Mouse (Mus musculus) cerebellum, adult 9-11 months (tissue): ENCODE data around the gene Smpd3.
"Not testable (repeated sequence)": the region's sequence is repeated elsewhere in the genome, so short reads cannot be mapped to it uniquely, and the experiment has no call there.

Experiments
- DNase-seq: peaks from one replicate; pipeline ENCODE4 v3.0.0; 2022

The Smpd3 gene

DNA sequence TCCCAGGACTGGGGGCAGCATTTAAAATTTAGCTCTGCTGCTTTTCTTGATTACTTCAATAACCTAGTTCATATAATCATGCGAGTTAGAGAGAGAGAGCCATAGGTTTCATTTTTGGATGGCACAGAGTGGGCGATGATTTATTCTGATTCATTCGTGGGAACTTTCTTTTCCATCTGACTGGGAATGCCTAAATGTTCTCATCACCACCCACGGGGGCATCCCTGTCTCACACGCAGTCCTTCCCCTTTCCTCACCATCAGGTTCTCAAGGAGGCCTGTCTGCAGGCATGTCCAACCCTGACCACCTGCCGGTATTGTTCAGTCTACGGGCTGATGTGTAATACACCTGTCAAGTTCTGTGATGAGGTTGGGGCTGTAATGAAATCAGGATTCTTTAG lies 16.4 kb downstream of the Smpd3 start:
- DNase-seq: no peak

DNA sequence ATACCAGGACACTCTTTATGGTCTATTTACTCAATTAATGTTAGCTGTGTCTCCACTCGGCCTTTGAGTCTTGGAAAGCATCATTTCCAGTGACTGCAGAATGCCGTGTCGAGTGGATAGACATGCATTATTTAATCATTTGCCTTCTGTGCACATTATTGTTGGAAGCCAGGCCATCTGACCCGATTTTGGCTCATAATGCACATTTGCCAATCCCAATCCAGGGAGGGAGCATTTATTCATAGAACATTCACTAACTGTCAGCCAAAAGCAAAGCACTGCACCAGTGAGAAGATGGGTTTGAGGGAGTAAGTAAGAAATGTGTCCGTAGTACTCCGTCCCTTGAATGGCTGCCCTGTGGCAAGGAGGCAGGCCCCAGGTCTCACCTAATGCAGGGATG lies 17.8 kb downstream of the Smpd3 start:
- DNase-seq: peak; percentile 75

DNA sequence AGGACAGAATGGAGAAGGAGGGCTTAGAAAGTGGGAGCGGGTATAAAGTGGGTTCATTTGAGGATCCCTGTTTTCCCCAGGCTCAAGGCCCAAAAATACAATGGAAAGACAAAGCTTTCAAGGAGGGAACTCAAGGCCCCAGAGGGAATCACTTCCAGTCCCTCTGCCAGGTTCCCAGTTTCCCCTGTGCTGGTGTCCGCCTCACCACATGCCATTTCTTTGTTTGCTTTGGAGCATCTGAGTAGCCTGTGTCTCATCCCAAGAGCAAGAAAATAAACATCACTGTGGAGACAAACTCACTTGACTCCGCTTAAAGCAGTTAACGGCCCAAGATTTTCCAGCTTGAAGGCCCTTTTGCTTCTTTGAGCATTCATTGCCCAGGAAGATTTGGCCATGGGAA lies 20.7 kb downstream of the Smpd3 start:
- DNase-seq: no peak

DNA sequence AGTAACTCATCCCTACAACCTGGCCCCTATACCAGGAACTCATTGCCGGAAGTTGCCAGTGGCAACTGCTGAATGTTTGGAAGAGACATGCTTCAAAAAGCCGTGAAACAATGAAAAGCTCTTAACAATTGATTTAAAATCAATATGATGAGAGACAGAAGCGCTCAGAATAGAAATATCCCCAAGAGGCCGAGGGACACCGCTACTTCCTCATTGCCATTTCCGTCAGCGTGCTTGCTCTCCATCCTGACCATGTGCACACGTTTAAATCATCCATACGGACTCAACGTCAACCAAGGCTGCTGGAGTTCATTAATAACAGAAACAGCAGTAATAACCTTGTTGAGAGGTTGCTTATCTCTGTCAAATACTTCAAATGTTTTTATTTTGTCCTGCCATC lies 21.3 kb downstream of the Smpd3 start:
- no peak for DNase-seq

DNA sequence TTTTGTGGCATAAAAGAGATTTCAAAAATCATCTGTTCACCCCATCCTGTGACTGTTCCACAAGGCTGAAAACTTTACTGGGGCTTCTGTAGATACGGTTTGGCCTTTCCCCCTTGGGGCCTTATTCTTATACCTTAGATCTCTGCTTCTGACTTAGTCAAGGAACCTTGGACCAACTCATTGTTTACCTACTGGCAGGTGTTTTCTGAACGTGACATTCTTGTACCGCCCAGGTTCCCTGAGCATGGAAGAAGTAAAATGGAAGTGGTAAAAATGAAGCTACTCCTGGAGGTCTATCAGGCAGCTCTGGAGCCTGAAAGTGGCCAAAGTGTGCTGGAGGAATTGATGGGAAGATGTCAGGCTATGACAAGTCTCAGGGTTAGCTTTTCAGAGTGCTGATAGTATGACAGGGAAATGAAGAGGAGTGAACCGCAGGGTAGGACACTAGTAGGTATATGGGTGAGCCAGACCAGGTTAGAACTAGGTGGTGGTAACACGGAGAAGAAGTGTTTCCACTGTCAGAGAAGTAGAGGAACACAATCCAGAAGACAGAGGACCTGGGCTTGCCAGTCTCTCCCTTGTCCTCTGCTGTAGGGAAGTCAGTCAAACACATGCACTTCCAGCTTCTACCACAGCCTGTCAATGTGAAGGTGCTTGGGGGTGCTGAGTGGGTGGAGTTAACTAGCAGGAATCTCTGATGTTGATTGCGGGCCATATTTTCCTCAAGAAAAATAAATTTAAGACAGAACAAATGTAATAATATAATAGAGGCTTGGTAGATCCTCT lies 22.2 kb downstream of the Smpd3 start:
- no peak for DNase-seq

DNA sequence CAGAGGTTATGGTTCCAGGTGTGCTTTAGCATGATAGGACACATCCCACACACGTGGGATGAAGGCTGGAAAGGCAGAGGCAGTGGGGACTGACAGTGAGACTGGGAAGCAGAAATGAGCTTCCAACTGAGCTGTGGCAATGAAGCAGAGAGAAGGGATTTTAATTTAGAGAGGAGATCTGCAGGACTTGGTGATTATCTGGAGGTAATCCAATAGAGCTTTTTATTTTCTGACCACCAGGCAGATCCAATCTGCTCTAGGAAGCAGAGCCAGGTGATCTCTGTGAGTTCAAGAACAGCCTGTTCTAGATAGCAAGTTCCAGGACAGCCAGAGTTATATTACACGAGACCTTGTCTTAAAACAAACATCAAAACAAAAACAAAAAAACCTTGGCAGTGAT lies 24.0 kb downstream of the Smpd3 start:
- peak; percentile 20 for DNase-seq

DNA sequence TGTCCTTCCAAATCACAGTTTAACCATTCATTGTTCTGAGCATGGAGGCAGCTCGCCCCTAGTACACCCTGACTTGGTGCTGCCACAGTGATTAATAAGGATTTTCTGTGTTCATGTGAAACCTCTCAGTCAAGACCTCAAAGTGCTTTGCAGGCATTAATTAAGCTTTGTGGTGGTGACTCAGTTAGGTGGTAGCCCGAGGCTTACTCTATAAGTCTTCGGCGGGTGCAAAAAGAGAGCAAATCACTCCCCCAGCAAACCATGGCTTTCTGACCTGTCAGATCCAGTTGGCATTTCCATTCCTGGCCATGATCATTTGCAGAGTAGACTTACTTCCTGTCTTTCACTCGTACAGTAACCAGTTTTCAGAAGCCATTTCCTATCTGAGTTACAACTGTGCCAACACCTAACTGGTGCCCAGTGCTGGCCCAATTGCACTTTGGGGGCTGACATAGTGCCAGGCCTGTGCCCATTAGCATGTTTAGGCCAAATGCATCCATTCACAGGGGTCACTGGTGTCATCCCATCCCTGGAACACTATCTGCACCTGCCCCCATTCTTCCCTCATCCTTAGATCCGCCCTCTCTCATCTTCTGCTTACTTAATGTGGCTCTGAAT lies 24.6 kb downstream of the Smpd3 start:
- DNase-seq: peak; percentile 22

DNA sequence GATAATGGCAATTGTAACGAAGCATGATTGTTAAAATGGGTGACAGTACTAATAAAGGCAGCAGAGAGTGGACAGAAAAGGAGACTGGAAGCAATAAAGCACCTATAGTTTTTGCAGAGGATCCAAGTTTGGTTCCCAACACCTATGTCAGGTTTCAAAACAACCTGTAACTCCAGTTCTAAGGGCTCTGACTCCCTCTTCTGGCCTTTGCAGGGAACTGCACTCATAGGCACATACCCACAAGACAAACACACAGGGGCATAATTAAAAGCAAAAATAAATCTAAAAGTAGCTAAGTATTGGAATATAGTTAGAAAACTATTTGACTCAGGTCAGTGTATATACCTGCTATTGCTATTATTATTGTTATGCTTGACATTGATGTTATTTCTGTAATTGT lies 25.8 kb downstream of the Smpd3 start:
- no peak for DNase-seq

DNA sequence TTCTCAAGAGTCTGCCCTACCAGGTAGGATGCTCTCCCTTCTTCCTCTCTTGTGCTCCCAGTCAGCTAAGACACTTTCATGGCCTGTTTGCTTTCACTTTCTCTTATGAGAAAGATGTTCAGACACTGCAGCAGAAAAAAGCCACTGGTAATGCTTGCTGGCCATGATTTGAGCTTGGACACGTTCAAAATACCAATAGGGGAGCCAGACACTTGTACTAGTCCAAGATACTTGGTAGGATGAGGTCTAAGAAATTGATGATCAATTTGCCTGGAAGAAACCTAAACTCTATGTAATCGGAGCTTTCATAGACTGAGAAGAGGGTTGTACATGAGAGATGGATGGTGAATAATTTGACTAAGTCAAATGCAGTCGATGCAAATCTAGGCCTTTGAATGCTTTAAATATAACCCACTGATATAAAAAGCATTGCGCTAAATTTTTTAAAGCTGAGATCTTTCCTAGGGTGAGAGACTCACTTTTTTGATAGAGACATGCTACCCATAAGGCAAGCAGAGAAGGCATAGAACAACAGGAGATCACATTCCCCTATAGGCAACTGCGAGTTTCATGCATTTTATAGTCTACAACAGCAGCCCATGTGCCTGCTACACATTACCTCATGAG lies 27.6 kb downstream of the Smpd3 start:
- no peak for DNase-seq

DNA sequence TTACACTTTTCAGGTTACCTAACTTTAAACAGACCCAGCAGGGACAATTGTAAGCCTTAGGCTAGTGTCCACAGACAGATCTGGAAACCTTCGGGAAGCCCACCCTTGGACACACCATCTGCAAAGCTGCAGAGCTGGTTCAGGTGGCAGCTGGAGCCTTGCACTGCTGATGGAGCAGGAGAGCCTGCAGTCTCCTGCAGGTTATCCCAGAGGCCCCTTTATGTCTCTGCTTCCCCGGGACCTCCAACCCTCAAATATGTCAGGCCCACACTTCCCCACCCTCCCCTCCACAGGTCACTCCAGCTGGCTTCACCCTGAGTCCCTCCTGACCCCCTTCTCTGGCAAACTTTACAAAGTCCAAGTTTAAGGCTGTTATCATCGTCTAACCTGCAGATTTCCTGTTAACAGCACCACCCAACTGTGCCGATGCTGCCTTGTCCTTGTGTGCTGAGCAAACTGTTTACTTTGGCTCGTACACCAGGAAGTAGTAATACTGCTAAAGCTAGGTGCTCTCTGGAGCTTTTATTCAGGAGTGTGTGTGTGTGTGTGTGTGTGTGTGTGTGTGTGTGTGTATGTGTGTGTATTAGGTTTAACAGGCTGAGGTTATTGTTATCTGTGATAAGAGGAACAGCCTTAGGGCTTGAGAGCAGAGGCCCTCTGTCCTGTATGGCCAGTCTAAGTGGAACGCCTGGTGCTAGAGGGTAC lies 29.6 kb downstream of the Smpd3 start:
- DNase-seq: not testable (repeated sequence)

DNA sequence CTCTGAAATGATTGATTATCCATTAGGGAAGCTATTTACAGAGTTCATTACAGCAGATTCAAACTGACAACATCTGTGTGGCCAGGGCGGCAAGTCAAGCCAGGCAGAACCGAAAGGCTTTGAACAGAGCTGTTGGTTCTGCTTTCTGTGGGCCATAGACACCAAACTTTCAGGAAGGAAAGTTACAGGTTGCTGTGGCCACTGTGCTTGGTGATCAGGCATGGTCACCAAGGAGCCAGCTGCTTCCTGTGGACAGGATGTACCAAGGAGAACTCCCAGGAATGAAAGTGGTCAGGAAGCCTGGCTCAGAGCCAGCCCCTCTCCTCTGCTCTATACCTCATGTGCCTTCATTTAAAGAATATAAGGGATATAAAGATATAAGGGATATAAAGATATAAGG lies 30.2 kb downstream of the Smpd3 start:
- DNase-seq: no peak

DNA sequence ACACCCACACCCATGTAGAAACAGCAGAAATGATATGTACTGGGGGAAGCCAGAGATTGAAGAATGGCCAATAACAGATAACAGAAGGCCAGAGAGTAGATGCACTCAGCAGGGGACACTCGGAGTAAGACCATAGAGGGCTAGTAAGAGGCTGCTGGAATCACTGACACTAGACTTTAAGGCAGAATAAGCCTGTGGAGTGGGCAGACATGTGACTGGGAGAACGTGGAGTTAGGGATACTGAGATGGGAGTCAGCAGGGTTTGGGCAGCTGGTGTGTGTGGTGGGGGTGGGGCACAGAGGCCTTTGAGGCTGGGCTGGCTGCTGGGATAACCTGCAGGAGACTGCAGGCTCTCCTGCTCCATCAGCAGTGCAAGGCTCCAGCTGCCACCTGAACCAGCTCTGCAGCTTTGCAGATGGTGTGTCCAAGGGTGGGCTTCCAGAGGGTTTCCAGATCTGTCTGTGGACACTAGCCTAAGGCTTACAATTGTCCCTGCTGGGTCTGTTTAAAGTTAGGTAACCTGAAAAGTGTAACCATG lies 31.0 kb downstream of the Smpd3 start:
- DNase-seq: not testable (repeated sequence)

DNA sequence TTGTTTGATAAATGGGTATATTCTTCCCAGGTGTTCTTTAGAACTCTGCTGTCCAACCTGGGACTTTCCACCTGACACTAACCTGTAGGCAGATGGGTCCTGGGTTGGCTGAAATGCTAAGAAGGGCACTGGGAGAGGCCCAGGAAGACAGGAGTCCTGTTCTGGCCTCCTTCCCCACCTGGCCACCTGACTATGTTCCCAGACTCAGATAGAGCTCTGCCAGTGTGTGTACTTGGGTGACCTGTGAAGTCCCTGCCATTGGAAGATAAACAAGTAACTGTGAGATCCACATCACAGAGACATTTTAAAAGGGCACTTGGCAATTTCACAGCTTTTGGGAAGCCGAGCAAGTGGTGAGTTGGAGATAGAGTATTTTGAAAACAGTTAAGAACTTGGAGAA lies 31.7 kb downstream of the Smpd3 start:
- DNase-seq: no peak

DNA sequence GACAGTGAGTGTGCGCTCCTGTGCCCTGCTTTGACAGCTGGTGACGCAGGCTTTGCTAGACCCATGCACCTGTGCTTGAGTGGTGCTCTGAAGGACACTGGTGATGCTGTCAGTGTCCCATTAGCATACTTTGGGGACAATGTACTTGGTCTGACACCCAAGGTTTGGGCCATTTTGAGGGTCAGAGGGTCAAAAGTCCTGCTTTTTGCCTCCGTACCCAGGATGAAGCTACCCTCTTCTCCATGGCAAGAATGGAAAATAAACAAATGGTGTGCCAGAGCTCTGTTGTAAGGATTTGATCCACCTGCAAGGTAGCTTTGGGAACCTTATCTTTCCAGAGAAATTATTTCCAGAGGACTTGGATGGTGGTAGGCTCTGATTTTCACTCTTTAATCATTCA lies 32.5 kb downstream of the Smpd3 start:
- no peak for DNase-seq

DNA sequence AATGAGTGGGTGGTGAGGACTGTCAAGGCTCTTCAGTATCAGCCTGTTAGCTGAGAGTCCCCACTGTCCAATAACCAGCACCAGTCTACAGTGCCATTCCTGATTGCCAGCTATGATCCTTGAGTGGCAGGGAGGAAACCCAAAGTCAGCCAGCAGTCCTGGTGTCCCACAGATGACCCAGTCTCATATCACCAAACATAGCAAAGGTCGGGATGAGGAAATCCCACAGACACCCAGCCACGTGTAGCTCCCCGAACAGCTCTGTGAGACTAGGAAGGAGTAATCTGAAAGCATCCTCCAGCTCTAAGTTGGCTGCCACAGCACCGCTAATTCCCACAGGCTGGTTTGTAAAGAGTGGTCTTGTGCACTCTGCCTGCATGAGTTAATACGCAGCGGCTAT lies 33.5 kb downstream of the Smpd3 start:
- no peak for DNase-seq

DNA sequence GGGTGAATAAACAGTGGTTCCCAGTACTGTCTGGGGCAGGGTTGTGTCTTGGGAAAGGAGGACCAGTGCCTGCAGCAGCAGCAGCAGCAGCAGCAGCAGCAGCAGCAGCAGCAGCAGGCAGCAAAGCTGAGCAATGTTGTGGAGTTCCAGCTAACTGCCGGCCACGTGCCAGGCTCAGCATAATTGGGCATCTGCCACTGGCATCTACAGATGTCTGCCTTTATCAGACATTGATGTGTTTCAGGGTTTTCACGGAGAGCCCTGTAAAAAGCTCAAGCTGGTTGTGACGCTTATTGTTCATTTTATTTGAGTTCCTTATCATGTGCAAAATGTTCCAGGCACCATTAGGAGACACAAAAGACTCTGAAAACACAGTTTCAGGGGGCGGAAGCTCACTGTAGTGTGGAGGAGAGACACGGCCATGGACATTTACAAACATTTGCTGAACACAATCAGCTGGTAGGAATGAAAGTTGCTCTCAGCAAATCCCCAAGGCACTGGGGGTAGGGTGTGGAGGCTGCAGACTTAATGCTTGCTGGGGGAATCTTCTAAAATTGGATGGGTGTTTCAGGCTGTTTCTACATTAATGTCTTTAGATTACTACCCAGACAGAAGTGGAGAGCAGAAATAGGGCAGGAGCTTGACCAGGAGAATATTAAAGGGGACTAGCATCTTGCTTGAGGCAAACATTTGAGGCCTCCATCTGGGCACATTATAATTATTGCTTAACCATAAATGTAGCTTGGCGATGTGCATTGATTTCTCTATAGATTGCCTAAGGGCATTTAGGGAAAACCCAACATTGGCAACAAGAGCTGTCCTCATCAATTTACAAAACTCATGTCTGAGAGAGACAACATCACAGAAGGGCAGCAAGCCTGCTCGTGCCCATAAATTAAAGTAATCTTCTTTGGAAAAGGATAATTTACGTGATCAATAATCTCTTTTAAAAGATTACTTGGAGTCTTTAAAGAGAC lies 36.8 kb downstream of the Smpd3 start:
- no peak for DNase-seq

DNA sequence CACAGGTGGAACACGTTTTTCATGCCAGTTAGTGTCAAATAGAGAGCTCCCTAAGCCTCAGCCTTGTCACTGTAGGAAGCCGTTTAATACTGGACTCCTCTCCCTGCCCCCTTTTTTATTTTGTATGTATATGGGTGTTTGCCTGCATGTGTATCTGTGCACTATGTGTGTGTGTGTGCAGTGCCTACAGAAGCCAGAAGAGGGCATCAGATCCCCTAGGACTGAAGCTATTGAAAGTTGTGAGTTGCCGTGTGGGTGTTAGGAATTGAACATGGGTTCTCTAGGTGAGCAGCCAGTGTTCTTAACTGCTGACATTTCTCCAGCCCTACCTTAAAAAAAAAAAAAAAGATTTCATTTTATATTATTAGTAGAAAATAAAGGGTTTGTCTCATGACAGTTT lies 38.1 kb downstream of the Smpd3 start:
- no peak for DNase-seq

DNA sequence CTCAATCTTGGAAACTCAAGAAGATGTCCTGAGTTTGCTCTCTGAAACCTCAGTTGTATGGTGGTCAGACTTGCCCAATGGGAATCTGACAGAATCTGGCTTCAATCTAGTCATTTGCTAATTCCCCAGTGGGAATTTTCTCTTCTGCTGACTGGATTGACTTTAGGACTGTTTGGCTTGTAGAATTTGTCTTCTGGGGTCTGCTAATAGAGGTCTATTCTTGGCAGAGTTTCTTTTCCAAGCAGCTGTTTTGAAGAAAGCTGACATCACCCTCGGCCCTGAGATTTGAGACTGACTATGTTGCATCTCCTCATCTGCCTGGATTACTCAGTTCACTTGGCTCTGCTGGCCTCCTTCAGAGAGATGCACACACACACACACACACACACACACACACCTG lies 38.9 kb downstream of the Smpd3 start:
- no peak for DNase-seq

DNA sequence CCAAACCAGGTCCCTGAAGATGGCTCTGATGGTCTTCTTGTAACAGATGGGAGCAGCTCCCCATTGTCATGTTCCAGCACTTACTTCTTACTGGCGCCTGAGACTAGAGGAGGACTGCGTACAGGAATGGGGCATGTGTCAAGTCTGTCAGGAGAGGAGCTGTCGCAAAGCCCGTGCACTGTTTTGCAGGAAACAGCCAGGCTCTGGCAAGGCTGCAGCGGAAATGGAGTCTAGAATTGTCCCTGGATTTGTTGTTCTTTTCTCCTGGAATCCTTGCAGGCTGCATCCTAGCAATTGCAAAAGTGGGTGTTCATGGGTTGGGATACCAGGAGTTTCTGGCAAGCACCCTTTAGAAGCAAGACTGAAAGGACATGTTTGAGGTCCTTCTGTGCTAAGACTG lies 39.5 kb downstream of the Smpd3 start:
- DNase-seq: no peak

DNA sequence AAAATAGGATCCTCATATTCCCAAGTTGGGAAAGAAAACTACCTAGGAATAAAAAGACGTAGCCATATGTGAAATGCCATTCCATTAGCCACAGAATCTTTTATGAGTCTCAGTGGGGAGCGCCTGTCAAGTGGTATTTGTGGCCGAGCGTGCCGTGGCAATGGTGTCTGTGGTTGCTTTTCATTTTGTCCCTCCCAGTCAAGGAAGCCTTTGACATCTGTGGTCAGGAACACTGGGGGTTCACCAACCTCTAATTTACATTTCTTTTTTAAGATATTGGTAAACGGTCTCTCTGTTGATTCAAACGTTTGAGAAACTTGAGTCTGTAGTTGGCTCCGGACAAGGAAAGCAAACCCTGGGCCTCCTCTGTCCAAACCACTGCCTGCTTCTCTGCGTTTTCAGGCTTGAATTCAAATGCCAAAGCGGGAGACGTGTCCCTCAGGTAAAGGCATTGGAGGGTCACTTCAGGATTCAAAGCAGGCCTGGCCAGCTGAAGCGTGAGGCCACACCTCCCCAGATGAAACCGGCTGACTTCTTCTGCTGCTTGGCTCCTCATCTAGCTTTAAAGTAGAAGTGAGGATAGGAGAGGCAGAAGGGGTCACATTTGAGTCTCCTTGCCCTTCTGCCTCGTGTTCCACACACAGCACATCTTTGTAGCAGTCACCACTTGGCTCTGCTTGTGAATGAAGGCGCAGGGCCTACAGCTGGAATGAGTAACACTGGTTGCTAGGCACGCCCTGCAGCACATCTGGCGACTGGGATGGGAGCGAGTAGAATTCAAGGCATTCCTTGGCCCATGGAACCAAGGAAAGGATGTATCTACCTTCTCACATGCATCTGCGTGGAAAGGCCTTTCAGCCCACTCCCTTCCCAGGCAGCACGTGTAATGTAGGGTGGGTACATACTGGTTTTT lies 45.0 kb downstream of the Smpd3 start:
- no peak for DNase-seq

DNA sequence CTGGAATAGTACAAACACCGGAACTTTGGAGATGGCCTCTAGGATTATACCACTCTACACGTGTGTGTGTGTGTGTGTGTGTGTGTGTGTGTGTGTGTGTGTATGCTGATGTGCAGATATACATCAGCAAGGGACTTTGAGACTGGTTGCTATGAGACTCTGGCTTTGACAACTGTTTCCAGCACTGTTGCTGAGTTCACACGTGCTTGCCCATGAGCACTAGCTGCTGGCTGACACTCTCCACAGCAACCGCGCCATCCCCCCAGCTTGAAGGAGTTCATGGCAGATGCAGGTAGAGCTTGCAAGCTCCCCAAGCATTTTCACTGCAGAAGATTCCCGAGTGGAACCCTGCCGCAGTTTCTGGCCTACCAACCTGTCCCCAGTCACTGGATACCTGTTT lies 48.3 kb downstream of the Smpd3 start:
- no peak for DNase-seq
